Mouse (Mus musculus): ENCODE data around the gene Prrt2. TPM values are rescaled to one million over a fixed set of nuclear protein-coding genes. Genes with fewer than 3 reads are reported as not detected.
A peak's percentile ranks its signal among the peaks of the same experiment; 100 is the strongest.

Prrt2 gene
- under 1 TPM; 0.20 to 0.92 TPM for total RNA-seq (2021)
- long read RNA-seq, experiment 1, result 0 reads
- long read RNA-seq, experiment 2, result 0 reads

- peak in 1 of 2 experiments; percentile 37 for DNase-seq
- intact Hi-C loops (cut with DNase I), result loop anchor here (5.0 kb wide), 1 partner anchor 34 kb away; no protein-coding TSS in a partner anchor
These were observed at the start of gene Prrt2, which contains the start of gene Gm42742 for GRCm38 (mm10) chr7:127020901-127021562. Gene Prrt2 (minus strand): TSS chr7:127021211. Gene Gm42742 (minus strand): TSS chr7:127021097.

- DNase-seq, result no peak
- intact Hi-C loops (cut with DNase I), result no loop called here
These were observed 45.3 kb upstream of the Prrt2 start for GRCm38 (mm10) chr7:127066317-127066716.

- intact Hi-C loops (cut with DNase I), result no loop called here
- DNase-seq, result no peak
These were observed 44.5 kb upstream of the Prrt2 start for GRCm38 (mm10) chr7:127065538-127065937.

- no peak for DNase-seq
- intact Hi-C loops (cut with DNase I), result no loop called here
These were observed 34.1 kb upstream of the Prrt2 start for GRCm38 (mm10) chr7:127055026-127055585.

- DNase-seq, result peak; percentile 85 to 90
- intact Hi-C loops (cut with DNase I), result no loop called here
These were observed 21.1 kb upstream of the Prrt2 start, which contains the start of gene Kif22 for GRCm38 (mm10) chr7:127041851-127042672. Gene Kif22 (minus strand): TSS chr7:127042471.

- intact Hi-C loops (cut with DNase I), result no loop called here
These were observed 10.2 kb upstream of the Prrt2 start for GRCm38 (mm10) chr7:127031244-127031643.

GRCm38 (mm10) chr7:127030172-127030571 lies 9.2 kb upstream of the Prrt2 start:
- intact Hi-C loops (cut with DNase I), result no loop called here
- no peak for DNase-seq

More at GRCm38 (mm10) chr7:127031244-127031643, 10.2 kb upstream of the Prrt2 start:
- no peak for DNase-seq

- intact Hi-C loops (cut with DNase I), result no loop called here
- no peak for DNase-seq
These were observed 6.9 kb upstream of the Prrt2 start for GRCm38 (mm10) chr7:127027885-127028284.

- intact Hi-C loops (cut with DNase I), result loop anchor here (1.0 kb wide), 1 partner anchor 10 kb away; the partner anchor contains the start of gene Pagr1a
- DNase-seq, result peak; percentile 99
These were observed 6.1 kb upstream of the Prrt2 start, which contains the start of gene Maz for GRCm38 (mm10) chr7:127026984-127027726. Gene Maz (minus strand): TSS chr7:127027037.

- intact Hi-C loops (cut with DNase I), result loop anchor here (1.0 kb wide), 1 partner anchor 9 kb away; the partner anchor contains the start of gene Pagr1a
- no peak for DNase-seq
These were observed 5.6 kb upstream of the Prrt2 start for GRCm38 (mm10) chr7:127026616-127026983.

- peak in 1 of 2 experiments; percentile 64 for DNase-seq
- intact Hi-C loops (cut with DNase I), result loop anchor here (1.0 kb wide), 1 partner anchor 9 kb away; the partner anchor contains the start of gene Pagr1a
These were observed 5.2 kb upstream of the Prrt2 start for GRCm38 (mm10) chr7:127026161-127026600.

- intact Hi-C loops (cut with DNase I), result loop anchor here (1.0 kb wide), 1 partner anchor 8 kb away; the partner anchor contains the start of gene Pagr1a
- peak in 1 of 2 experiments; percentile 44 for DNase-seq
These were observed 4.6 kb upstream of the Prrt2 start for GRCm38 (mm10) chr7:127025556-127026160.

GRCm38 (mm10) chr7:127024755-127025555 lies 3.9 kb upstream of the Prrt2 start:
- DNase-seq, result peak; percentile 49 to 75
- intact Hi-C loops (cut with DNase I), result loop anchor here (5.0 kb wide), 1 partner anchor 38 kb away; no protein-coding TSS in a partner anchor

- intact Hi-C loops (cut with DNase I), result loop anchor here (5.0 kb wide), 1 partner anchor 37 kb away; no protein-coding TSS in a partner anchor
- no peak for DNase-seq
These were observed 3.1 kb upstream of the Prrt2 start for GRCm38 (mm10) chr7:127023896-127024690.

GRCm38 (mm10) chr7:127023272-127023691 lies 2.3 kb upstream of the Prrt2 start:
- intact Hi-C loops (cut with DNase I), result loop anchor here (5.0 kb wide), 1 partner anchor 36 kb away; no protein-coding TSS in a partner anchor
- DNase-seq, result no peak

- intact Hi-C loops (cut with DNase I), result loop anchor here (5.0 kb wide), 1 partner anchor 35 kb away; no protein-coding TSS in a partner anchor
These were observed 1.7 kb upstream of the Prrt2 start for GRCm38 (mm10) chr7:127022528-127023271.

More at GRCm38 (mm10) chr7:127022528-127023271, 1.7 kb upstream of the Prrt2 start:
- no peak for DNase-seq
